Mouse (Mus musculus): ENCODE measurements around the gene Ptprm.

GRCm38 (mm10) chr17:67308421-67308820, 45.8 kb downstream of the Ptprm start:
- TF ChIP-seq POLR2A (IDR thresholded peaks at IDR 0.05; ENCODE audit: control insufficient read depth, extremely low read depth, insufficient read depth, low read length, poor library complexity) (no peak), CTCF (IDR thresholded peaks at IDR 0.05; ENCODE audit: borderline replicate concordance, control insufficient read depth, extremely low read depth, insufficient read depth, low read length, poor library complexity) (no peak)

Data from thymus, adult 2 months (tissue).